Mouse (Mus musculus) myocyte (in vitro differentiated cells): ENCODE data around the gene Ctnnal1.

ENCODE experiments used
- CEBPB ChIP-seq: IDR thresholded peaks from 2 replicates; pipeline ENCODE4 v1.6.1; 2011; ENCODE audit warnings: mild to moderate bottlenecking, moderate library complexity; ENCODE audit not compliant: poor library complexity, insufficient read depth, severe bottlenecking
- E2F4 ChIP-seq: IDR thresholded peaks from one replicate; pipeline ENCODE4 v1.6.1; 2011; ENCODE audit warnings: mild to moderate bottlenecking, control low read depth, moderate library complexity; ENCODE audit not compliant: insufficient read depth
- MAX ChIP-seq: IDR thresholded peaks from one replicate; pipeline ENCODE4 v1.6.1; 2011; ENCODE audit warnings: low read depth, mild to moderate bottlenecking, control low read depth
- MYOD1 ChIP-seq, 3 experiments: IDR thresholded peaks; one replicate each; pipeline ENCODE4 v1.6.1; 2011; ENCODE audit warnings: control low read depth in 2 of 3, low read depth in 2 of 3, mild to moderate bottlenecking in 2 of 3, moderate library complexity in 1 of 3; ENCODE audit not compliant: insufficient read length in 2 of 3, control insufficient read depth in 1 of 3
- POLR2A ChIP-seq: IDR thresholded peaks from one replicate; pipeline ENCODE4 v1.6.1; 2011; ENCODE audit warnings: low read depth, mild to moderate bottlenecking, control low read depth, moderate library complexity; ENCODE audit not compliant: insufficient read length
- POLR2AphosphoS2 ChIP-seq: IDR thresholded peaks from one replicate; pipeline ENCODE4 v1.6.1; 2011; ENCODE audit warnings: low read depth, control low read depth; ENCODE audit not compliant: insufficient read length
- REST ChIP-seq: IDR thresholded peaks from one replicate; pipeline ENCODE4 v1.6.1; 2011; ENCODE audit warnings: mild to moderate bottlenecking, control low read depth, moderate library complexity; ENCODE audit not compliant: insufficient read depth, insufficient read length
- SRF ChIP-seq: IDR thresholded peaks from one replicate; pipeline ENCODE4 v1.6.1; 2011; ENCODE audit warnings: low read depth; ENCODE audit not compliant: control insufficient read depth, insufficient read length
- TCF12 ChIP-seq: IDR thresholded peaks from one replicate; pipeline ENCODE4 v1.6.1; 2011; ENCODE audit warnings: mild to moderate bottlenecking, control low read depth; ENCODE audit not compliant: poor library complexity, insufficient read depth, severe bottlenecking
- USF1 ChIP-seq: IDR thresholded peaks from one replicate; pipeline ENCODE4 v1.6.1; 2011; ENCODE audit warnings: low read depth, mild to moderate bottlenecking, control low read depth, moderate library complexity

GRCm38 (mm10) chr4:56824231-56824630 is 40.8 kb downstream of the Ctnnal1 start:
- no peak for TF ChIP-seq MYOD1 (IDR thresholded peaks at IDR 0.05; ENCODE audit: control insufficient read depth in 1 of 3, insufficient read length in 2 of 3, low read depth in 2 of 3)
- TF ChIP-seq POLR2A, result no peak
- TF ChIP-seq MAX, result no peak
- no peak for TF ChIP-seq TCF12
- TF ChIP-seq REST, result no peak
- no peak for TF ChIP-seq E2F4
- TF ChIP-seq USF1, result no peak
- TF ChIP-seq POLR2AphosphoS2, result no peak
- TF ChIP-seq CEBPB, result no peak
- no peak for TF ChIP-seq SRF
